Mouse (Mus musculus) liver, postnatal 0 days (tissue): Measurements from ENCODE around the gene Syde1.

ENCODE experiments used
- CTCF ChIP-seq: sonication (generic); IDR thresholded peaks from 2 replicates; pipeline ENCODE4 v1.5.1; 2016; ENCODE audit warnings: antibody characterized with exemption, low read depth
- EP300 ChIP-seq: IDR thresholded peaks from 2 replicates; pipeline ENCODE4 v1.6.1; 2016; ENCODE audit warnings: antibody characterized with exemption, low read depth, mild to moderate bottlenecking

- TF ChIP-seq CTCF (no peak), EP300 (no peak)
These were observed 22.1 kb downstream of the Syde1 start for GRCm38 (mm10) chr10:78569686-78570085.
